Mouse (Mus musculus) spleen, adult 12 weeks (tissue): ENCODE measurements around the gene Bloc1s3.
A peak's percentile ranks its signal among the peaks of the same experiment; 100 is the strongest.

Experiments used
- DNase-seq: peaks from one replicate; pipeline ENCODE4 v3.0.0; 2022; ENCODE audit warnings: low spot score

The Bloc1s3 gene

GRCm38 (mm10) chr7:19508150-19508923, at the start of gene Bloc1s3, which contains the start of gene Trappc6a:
TSS of gene Bloc1s3 (minus strand) at chr7:19508367.
TSS of gene Trappc6a (plus strand) at chr7:19508395.
- DNase-seq, result peak; percentile 84

DNA sequence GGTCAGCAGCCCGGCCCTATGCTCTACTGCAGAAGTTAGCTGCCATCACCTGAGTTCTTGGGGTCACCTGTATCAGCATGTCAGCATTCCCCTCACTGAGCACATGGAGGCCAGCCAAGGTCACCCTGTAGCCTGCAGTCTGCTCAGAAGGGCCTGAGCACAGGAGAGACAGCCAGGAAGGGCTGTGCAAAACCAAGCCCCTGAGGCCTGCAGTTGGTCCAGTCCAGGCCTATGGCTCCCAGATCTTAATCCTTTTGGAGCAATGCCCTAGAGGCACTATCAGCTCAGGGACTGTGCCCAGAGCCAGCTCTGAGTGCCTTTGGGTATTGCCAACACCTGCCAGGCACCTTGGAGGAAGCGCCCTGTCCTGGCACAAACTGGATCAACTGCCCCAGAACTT, 48.9 kb upstream of the Bloc1s3 start:
- no peak for DNase-seq

DNA sequence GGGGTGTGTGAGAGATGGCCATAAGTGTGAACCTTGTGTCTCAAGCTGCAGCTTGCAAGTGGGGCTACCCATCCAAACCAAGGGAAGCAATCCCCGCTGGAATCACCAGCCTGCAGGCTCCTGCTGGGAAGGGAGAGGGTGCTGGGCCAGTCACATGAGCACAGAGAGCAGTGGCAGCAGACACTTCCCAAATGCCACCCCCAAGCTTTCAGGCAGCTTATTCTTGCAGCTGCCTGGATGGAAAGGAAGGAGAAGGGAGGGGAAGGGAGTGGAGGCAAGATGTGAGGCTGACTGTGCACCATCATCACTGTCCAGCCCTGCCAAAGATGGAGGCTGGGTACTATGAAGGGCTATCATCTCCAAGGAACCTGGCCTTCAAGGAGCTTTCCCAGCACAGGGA, 46.0 kb upstream of the Bloc1s3 start:
- DNase-seq, result no peak

GRCm38 (mm10) chr7:19552443-19552842, 44.3 kb upstream of the Bloc1s3 start:
- DNase-seq, result no peak

DNA sequence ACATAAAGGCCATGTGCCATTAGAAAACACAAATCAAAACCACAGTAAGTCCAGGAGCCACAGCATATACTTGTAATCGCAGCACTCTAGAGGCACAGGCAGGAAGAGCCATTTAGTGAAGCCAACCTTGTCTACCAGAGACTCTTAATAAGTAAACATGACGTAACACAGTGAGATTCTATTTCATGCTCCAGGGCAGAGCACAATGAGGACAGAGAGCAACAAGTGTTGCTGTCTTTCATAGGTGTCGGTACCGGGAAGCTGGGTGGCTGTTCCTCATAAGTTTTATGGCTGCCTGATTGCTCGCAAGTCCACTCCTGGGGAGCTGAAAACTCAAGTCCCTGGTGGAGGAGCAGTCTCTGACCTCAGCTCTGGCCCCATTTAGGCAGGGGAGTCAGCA, 43.5 kb upstream of the Bloc1s3 start:
- DNase-seq, result no peak

GRCm38 (mm10) chr7:19549394-19549793, 41.2 kb upstream of the Bloc1s3 start:
- no peak for DNase-seq

DNA sequence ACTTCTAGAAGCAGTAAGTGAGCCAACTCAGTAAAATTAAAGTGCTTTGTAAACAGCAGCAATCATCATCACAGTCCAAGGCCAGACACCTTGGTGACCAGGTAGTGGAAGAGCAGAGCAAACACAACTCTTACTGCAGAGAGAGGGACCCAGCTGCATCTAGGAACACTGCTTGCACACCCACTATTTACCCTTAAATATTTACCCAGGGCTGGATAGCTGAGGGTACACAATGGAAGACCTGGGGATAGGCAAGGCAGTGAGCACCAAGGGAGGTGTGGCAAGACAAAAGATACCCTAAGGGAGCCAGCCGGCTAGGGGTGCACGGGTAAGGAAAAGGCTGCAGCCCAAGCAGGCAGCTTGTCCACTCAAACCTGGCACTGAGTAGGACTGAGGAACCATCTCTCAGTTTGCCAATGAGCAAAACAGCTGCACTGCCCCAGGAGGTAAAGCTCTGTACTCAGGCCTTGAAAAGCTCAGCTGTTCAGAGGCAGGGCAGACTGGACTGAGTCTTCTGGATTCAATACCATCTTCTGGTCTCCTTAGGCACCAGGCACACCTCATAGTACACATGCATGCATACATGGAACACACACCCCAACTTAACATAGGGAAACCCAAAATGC, 39.3 kb upstream of the Bloc1s3 start:
- DNase-seq, result no peak

- no peak for DNase-seq
Observed at GRCm38 (mm10) chr7:19546007-19546406, 37.8 kb upstream of the Bloc1s3 start.

- DNase-seq, result no peak
Observed at GRCm38 (mm10) chr7:19543584-19543983, 35.4 kb upstream of the Bloc1s3 start.

DNA sequence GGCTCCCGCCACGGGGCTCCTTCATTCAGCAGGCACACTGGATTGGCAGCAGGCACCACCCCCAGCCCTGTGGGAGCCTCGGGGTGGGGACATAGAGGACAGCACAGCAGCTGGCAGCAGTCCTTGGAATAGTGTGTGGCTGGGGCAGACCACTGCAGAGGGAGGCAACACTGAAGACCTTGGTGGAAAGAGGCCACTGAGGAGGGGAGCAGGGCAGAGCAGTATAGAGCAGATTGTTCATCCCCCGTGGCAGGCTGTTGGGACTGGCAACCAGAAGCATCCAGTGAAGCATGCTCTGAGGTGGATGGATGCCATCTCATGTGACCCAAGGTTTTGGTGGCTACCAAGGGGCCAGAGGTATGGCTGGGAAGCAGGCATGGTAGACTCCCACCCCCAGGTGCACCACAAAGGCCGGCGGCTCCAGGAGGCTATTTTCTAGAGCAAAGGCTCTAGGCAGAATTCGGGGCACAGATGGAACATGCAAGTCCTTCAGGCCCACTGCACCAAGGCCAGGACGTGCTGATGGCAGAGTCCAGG, 34.1 kb upstream of the Bloc1s3 start:
- DNase-seq, result no peak

- no peak for DNase-seq
Observed at GRCm38 (mm10) chr7:19541681-19542154, 33.6 kb upstream of the Bloc1s3 start.

- no peak for DNase-seq
Observed at GRCm38 (mm10) chr7:19540771-19541566, 32.8 kb upstream of the Bloc1s3 start.

DNA sequence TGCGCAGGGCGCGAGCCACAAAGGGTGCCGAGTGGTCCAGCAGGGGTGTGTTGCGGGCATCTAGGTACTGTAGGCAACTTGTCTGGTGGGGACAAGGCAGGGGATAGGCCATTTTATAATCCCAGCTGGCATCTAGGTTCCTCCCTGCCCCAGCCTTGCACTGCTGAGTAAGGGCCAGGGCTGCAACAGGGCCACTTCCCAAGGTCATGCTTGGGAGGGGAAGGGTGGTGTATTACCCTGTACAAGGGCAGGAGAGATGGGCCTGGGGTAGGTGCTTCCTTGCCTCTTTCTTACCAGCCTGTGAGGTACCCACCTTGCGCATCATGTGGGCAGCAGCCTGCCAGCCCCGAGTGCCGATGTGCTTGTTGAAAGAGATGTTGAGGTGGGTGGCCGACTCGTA, 26.5 kb upstream of the Bloc1s3 start:
- DNase-seq, result no peak

- no peak for DNase-seq
Observed at GRCm38 (mm10) chr7:19532240-19532639, 24.1 kb upstream of the Bloc1s3 start.

DNA sequence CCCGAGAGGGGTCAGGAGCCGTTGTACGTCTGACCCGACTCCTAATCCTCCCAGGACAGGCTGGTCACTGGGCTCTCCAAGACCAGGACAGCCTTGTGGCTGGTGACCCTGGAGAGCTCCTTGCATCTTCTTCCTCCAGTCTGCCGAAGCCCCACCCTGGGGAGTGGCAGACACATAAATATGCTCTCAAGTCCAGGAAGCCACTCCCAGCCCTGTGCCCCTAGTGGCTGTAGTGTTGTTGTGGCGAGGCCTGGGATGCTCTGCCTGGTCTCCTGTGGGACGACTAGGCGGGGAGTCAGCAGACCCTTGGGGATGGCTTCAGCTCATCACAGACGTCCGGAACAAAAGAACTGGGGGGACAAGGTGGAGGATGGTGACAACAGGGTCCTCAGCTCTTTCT, 22.9 kb upstream of the Bloc1s3 start:
- DNase-seq, result no peak

DNA sequence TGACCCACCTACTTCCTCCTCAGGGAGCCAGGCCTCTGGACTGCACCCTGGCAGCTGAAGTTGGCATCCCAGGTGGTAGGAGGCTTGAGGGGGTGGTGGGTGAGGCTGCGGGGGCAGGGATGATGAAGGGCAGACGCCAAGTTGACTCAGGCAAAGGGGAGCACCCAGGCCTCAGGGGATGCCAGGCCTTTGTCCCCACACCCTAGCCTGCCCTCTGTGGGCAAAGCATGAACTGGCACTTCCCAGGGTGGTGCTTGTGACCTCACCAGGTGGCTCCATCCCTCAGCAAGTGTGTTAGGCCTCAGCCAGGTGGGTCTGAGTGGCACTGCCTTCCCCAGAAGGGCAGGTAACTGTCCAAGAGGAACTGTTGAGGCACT, 16.9 kb upstream of the Bloc1s3 start:
- DNase-seq, result no peak

DNA sequence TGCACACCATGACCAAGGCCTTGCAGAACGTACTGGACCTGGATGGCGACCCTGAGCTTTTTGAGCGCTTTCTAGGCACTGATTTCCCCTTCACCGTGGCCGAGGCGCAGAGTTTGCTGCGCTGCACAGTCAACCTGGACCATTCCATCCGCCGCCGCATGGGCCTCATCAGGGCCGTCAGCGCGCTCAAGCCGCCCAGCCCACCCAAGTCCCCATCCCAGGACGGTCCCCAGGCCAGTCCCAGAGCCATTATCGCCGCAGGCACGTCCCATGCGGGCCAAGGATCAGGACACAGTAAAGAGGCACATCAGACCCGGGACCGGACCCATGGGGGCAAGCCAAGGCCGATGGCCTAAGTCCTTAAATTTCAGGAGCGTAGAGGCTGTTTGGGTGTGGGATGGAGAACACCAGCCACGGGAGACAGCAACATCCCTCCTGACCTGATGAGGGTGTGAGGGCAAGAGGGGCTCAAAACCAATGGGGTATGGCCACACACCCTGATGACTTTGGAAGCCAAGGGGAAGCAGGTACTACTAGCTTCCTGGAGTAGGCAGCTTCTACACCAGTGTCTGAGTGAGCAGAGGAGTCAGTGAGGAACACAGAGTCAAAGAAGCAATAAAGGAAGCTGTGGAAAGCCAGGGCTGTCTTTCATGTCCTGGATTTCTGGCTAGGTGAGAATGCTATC, 16.4 kb upstream of the Bloc1s3 start:
- DNase-seq, result no peak

DNA sequence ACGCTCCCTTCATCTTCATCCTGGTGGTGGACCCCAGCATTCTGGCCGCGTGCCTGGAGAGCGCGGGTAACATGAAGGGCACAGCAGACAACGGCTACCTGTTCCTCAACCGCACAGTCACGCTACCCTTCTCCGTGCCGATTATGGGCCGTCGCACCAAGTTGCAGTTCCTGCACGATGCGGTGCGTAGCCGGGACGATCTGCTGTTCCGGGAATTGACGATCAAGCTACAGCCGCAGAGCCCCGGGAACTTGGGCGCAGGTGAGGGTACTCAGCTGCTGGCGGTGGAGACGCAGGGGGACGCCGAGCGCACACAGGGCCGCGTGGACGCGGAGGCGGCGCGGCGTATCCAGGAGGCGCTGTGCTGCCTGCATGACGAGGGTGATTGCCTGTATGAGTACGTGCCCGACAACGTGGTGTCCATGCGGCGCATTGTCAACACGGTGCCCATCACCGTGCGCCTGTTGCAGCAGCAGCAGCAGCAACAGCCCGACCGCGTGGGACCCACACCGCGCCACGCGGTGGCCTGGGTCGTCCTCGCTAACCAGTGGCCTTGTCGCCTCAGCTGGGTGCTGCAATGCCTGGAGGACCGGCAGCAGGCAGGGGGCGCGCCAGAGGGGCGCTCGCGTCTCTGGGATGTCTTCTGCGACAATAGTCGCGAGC, 15.7 kb upstream of the Bloc1s3 start:
- no peak for DNase-seq

- no peak for DNase-seq
Observed at GRCm38 (mm10) chr7:19523017-19523756, 15.0 kb upstream of the Bloc1s3 start.

DNA sequence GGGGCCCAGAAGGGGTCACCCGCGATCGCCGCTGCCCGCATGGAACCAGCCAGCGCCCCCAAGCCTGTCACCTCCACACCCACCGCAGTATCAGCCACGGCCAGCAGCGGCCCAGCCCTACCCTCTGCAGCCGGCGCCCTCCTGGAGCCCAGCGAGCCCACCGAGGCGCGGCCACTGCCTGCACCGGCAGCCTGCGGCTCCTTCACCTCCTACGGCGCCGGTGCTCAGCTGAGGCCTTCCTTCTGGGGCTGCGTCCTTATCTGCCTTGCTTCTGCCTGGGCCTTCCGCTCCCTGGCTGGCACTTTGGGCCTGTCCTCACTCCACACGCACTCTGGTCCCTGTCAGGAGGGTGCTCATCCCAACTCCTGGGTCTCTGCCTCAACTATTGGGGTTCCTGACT, 11.9 kb upstream of the Bloc1s3 start:
- DNase-seq, result no peak
